Mouse (Mus musculus) retina, postnatal 7 days (tissue): ENCODE results near the gene D430042O09Rik.

ENCODE experiments used
- DNase-seq: peaks from one replicate; pipeline ENCODE4 v3.0.0-alpha.2; 2012; ENCODE audit warnings: low read depth, low spot score

The D430042O09Rik gene

DNA sequence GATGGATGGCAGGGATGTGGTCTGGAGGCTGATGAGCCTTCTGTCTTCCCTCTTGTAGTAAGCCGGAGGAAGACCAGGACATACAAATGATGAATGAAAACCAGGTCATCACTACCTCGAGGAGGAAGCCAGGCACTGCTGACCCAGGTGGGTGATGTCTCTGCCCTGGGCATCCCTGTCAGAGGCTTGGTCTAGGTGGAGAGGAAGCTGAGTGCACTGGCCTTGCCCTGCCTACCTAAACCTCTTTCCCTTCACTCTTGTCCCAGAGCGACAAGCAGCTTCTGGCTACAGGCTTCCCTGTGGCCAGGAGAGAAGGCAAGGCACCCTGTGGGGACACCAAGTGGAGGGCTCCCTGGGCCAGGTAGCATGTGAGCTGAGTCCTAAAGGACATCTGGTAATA lies 165.2 kb downstream of the D430042O09Rik start:
- no peak for DNase-seq

DNA sequence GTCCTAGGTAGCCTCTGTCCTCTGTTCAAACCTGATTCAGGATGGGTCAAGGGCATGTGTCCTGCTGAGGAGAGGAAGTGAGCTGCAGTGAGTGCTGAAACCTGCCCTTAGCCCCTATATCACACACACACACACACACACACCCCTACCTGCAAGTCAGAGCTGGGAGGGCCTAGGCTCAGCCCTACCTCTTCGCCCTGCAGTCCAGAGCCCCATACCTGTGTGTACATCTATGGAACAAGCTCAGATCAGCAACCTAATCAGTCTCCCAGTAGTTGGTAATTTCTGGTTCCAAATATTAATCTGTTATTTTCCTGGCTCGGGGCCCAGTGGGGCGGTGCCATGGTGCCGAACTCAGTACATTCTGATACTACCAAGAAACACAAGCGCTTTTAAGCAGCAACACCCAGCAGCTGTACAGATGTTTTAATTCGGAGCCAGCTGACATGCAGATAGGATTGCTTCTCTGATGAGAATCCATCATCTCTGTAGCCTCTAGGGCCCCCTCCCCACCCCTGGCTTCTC lies 166.3 kb downstream of the D430042O09Rik start:
- DNase-seq = no peak

DNA sequence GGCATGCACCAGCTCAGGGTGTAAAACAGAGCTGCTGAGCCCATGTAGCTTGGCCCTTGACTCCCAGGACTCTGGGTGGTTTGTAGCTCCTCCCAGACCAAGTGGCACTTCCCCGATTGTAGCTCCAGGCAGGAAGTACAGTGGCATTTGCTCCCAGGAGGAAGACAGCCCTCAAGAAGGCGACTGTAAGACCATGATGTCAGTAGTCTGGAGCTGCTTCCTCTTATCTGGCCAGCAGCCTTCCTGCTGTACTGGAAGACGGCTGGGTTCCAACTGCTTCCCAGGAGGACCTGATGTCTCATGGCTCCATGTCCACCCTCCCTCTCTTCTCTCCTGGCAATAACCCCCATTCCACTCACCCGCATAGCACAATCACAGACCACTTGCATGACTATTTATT lies 170.4 kb downstream of the D430042O09Rik start:
- no peak for DNase-seq

DNA sequence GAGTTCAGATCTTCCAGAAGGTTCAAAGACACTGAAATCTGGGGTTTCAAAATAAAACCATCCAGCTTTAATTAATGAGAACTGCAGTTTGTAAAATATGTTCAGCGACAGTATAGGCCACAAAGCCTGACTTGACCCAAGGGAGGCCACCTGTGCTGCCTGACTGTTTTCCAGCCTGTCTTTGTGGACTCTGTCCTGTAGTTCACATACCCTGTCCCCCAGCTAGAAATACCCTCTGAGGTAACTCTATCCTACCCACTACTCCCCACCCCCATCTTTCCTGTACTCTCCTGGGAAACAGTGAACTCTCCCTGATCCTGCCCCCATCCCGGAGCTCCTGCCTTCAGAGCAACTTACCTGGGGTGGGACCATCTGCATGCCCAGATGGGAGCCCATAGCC lies 175.5 kb downstream of the D430042O09Rik start:
- no peak for DNase-seq

DNA sequence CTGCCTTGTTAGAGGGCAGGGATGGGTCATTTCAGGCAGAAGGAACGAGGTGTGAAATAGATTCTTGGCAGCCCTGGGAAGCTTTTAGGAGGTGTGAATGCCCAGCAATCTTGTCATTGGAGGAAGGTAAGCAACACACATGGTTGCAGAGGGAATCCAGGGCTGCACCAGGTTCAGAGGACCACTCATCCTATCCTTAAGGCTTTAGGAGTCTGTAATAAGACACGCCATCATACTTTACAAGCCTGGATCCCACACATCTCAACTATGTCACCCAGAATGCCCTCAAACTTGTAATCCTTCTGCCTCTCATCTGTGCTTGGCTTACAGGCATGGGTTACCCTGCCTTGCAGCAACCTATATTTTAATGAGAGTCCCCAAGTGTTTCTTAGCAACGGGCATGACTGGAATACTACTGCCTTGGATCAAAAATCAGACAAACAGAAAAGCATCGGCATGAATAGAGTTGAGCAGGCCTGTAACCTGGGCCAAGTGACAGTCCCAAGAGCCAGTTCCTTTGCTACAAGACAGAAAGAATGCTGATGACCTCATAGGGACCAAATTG lies 178.5 kb downstream of the D430042O09Rik start:
- DNase-seq = no peak

DNA sequence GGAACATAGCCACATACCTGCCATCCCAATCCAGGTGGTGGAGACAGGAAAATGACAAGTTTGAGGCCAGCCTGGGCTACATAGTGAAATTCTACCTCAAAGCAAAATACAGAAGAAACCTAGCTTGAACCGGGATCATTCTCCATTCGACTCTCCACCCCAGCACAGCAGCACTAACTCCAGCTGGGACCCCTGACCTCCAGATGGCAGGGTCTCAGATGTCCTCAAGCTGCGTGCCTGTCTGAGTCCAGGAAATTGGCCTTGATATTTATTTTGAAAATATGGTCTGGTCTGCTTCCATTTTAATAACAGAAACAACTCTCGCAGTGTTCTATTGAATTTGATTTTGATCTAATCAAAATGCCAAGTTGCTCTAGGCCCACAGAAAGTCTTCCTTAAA lies 179.4 kb downstream of the D430042O09Rik start:
- no peak for DNase-seq

DNA sequence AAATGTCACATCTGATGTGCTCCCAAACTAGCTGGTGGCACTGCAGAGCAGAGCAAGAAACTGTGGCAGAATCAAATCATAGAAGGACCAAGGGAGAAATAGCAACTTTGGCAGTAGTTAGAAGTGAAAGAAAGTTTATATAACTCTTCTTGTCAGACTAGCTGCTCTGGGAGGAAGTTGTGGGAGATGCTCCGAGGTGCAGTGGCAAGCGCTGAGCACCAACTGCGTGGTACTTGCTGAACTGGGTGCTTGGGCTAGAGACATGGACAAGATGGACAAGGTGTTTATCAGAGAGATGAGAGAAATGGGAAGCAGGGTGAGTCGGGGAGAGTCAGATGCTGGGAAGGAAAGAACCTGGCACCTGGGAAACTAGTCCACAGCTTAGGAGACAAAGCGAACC lies 180.1 kb downstream of the D430042O09Rik start:
- DNase-seq = no peak

DNA sequence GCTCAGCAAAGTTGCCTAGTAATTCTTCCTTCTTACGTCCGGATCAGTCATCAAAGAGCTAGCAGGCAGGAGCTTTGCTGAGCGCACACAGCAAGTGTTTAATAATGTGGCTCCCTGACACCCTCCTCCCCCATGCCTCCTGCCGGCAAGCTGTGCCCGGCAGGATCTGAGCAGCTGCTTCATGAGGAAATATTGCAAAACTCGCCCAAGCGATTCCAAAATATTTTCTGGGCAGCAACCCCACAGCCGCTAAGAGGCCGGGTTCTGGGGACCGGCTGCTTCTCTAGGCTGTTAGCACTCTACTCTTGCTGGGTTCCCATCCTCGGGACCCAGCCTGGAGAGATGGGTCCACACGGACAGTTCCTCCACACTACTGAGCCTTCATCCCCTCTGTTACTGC lies 180.7 kb downstream of the D430042O09Rik start:
- no peak for DNase-seq

DNA sequence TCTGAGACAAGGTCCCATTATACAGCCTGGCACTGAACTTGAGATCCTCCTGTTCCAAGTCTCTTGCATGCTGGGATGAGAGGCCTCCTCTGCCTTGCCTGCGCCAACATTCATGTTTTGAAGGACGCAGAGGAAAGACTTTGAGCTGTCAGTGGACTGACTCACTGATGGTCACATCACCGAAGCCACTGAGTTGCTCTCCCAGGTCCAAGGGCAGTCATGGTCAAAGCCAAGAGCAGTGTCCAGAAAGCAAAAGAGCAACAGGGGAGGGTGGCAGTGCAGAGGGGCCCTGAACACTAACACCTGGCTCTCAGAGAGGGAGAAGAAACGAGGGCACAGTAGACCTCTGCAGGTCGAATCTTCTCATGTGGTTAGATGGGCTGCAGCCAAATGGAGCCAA lies 185.9 kb downstream of the D430042O09Rik start:
- DNase-seq = no peak

DNA sequence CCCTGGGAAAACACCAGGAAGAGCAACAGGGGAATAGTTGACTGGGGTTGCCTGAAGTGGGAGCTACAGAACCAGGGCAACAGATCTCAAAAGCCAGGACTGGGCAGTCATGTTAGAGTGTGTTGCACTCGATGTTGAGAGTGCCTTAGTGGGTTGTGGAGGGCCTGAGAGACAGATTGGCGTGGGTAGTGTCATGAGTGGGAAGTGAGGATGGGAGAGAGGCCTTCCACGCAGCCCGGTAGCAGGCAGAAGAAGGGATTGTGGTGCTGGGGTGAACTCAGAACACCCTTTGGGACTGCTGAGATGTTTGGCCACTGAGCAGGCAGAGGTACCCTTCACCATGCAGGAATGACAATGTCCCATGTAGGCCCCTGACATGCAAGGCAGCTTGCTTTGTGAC lies 189.4 kb downstream of the D430042O09Rik start:
- no peak for DNase-seq

DNA sequence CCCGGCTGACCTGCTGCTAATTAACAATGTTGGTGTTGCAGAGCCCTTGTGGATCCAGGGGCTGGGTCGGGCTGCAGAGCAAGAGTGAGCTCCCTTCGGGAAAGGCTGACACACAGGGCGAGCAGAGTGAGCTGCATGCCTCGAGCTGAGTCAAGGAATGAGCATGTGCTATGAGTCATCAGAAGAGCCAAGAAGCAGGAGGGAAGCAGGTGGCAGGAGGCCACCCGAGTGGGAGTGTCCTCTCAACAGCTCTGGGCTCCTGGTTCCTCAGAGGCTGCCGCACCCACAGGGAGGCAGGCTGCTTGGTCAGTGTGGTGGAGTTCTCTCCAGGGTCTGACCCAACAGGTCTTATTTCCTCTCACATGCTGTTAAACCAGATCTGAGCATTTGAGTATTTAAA lies 191.3 kb downstream of the D430042O09Rik start:
- no peak for DNase-seq

DNA sequence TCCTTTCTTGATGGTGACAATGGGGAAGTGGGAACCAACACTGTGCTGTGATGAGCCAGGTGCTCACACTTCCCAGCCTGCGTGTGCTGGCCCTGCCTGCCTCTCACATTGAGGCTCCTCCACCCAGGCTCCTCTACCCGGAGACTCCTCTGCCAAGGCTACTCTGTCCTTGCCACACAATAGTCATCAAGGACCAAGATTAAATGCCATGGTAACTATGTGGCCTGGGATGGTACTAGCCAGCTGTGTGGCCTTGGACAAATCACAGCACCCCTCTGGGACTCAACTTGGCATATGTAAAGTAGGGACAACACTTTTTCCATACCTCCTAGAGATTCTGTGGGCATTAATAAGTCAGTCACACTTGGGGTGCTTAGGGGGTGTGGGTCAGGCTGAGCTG lies 192.2 kb downstream of the D430042O09Rik start:
- no peak for DNase-seq

DNA sequence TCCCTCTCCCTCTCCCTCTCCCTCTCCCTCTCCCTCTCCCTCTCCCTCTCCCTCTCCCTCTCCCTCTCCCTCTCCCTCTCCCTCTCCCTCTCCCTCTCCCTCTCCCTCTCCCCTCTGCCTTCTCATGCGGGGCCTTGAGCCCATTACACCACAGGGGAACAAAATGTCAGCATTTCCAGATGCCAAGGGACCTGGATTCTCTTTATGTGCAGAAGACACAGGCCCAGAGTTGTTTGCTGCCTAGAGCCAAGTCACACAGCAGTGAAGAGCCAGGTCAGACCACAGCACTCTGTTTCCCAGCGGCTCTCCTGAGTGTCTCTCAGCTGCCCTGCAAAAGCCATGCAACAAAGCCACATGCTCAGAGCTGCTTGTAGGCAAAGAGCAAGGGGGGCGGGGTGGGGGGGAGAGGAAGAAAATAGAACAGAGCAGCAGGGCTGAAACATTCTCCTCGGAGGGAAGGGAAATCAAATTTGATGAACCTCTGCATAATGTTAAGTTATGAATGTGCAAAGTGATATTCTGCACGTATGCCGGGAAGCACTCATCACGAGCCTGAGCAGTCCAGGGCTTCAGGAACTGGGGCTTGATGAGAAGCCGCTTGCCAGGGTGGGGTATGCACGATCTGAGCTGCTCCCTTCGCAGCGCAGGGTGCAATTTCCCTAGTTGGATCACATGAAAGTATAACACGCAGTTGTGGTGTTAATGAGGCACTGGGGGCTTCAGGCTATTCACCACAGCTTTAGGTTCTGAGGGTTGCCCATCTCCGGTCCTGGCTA lies 192.9 kb downstream of the D430042O09Rik start:
- no peak for DNase-seq

DNA sequence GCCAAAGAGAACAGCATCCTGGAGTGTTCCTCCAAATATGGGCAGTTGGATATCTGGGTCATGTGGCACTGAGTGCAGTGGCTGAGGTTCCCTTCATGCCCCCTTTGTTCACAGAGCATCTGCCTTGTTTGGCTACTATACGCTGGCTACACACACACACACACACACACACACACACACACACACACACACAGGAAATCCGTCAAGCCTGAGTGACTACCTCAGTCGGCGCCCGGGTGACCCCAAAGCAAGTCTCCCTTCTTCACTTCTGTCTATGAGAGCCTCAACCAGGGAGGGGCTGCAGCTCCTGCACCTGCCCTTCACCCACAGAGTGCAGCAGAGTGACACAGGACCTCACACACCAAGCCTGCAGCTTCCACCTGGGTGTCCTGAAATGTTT lies 213.1 kb downstream of the D430042O09Rik start:
- DNase-seq = no peak

DNA sequence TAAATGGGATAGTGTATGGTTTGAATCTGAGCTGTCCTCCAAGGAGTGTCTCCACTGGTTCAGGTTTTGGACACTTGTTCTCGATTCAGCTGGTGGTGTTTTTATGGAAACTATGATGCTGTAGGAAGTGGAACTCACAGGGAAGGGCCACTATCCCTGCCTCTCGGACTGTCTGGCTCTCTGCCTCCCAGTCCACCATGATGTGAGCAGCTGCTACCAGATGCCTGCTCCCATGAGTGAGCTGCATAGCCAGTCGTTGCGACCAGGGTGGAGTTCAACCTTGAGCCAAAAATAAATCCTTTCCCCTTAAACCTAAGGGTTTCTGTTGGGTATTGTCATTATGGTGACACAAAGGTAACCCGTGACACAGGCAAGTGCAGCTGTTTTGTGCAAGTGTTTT lies 216.4 kb downstream of the D430042O09Rik start:
- no peak for DNase-seq
